Mouse (Mus musculus) heart, postnatal 14 days (tissue): ENCODE results near the gene Galnt18. TPM values are rescaled to one million over a fixed set of nuclear protein-coding genes. Genes with fewer than 3 reads are reported as not detected.

Experiments used
- DNase-seq, 2 experiments: peaks; one replicate each; pipeline ENCODE4 v3.0.0; 2021 to 2022
- intact Hi-C: fragments of 180-260 bp; cut with DNase I; formaldehyde crosslinking; loops from one replicate; pipeline ENCODE4 v1.15.1; 2025
- long read RNA-seq, 2 experiments: library from polyadenylated mRNA; stranded (forward); transcript quantifications; one replicate each; pipeline ENCODE4 v2.0.0; 2021
- total RNA-seq, 2 experiments: library from RNA; stranded (reverse); gene quantifications; 2 replicates each; pipeline ENCODE4 v1.2.3; 2021

Galnt18 gene
- total RNA-seq = 10 to 100 TPM; 16.7 to 16.8 TPM
- long read RNA-seq, experiment 1, transcript Galnt18-202 (11 exons, 2,530 nt) = major isoform, 31 of 38 reads
- long read RNA-seq, experiment 1, partial matches to known transcripts = 3 of 38 reads
- long read RNA-seq, experiment 1, other reads (novel, unspliced or antisense) = 4 of 38 reads
- long read RNA-seq, experiment 2, transcript Galnt18-202 (11 exons, 2,530 nt) = major isoform, 39 of 54 reads
- long read RNA-seq, experiment 2, partial matches to known transcripts = 1 of 54 reads
- long read RNA-seq, experiment 2, other reads (novel, unspliced or antisense) = 14 of 54 reads

GRCm38 (mm10) chr7:111779504-111780242, at the start of gene Galnt18:
Galnt18 (minus strand) TSS chr7:111779977.
- intact Hi-C loops = loop anchor here (1.0 to 5.0 kb wide), 7 partner anchors 37 to 597 kb away; no protein-coding TSS in a partner anchor
- DNase-seq = peak; percentile 96

GRCm38 (mm10) chr7:111827337-111827736, 47.6 kb upstream of the Galnt18 start:
- intact Hi-C loops = no loop called here
- peak in 1 of 2 experiments; percentile 14 for DNase-seq

GRCm38 (mm10) chr7:111813093-111813492, 33.3 kb upstream of the Galnt18 start:
- intact Hi-C loops = no loop called here
- peak in 1 of 2 experiments; percentile 28 for DNase-seq

GRCm38 (mm10) chr7:111811036-111811435, 31.3 kb upstream of the Galnt18 start:
- intact Hi-C loops = no loop called here
- DNase-seq = no peak

- no peak for DNase-seq
- intact Hi-C loops = no loop called here
Measured at GRCm38 (mm10) chr7:111809796-111810195, 30.0 kb upstream of the Galnt18 start.

GRCm38 (mm10) chr7:111806083-111806482, 26.3 kb upstream of the Galnt18 start:
- intact Hi-C loops = no loop called here
- DNase-seq = no peak

- DNase-seq = no peak
Measured at GRCm38 (mm10) chr7:111804646-111805045, 24.9 kb upstream of the Galnt18 start.

GRCm38 (mm10) chr7:111800785-111801184, 21.0 kb upstream of the Galnt18 start:
- intact Hi-C loops = no loop called here

More at GRCm38 (mm10) chr7:111804646-111805045, 24.9 kb upstream of the Galnt18 start:
- intact Hi-C loops = no loop called here

GRCm38 (mm10) chr7:111800120-111800519, 20.3 kb upstream of the Galnt18 start:
- intact Hi-C loops = no loop called here
- DNase-seq = no peak

More at GRCm38 (mm10) chr7:111800785-111801184, 21.0 kb upstream of the Galnt18 start:
- no peak for DNase-seq

GRCm38 (mm10) chr7:111799021-111799420, 19.2 kb upstream of the Galnt18 start:
- intact Hi-C loops = no loop called here
- DNase-seq = peak in 1 of 2 experiments; percentile 44

GRCm38 (mm10) chr7:111797337-111798010, 17.7 kb upstream of the Galnt18 start:
- peak; percentile 38 to 64 for DNase-seq
- intact Hi-C loops = no loop called here

- no peak for DNase-seq
- intact Hi-C loops = no loop called here
Measured at GRCm38 (mm10) chr7:111795059-111795458, 15.3 kb upstream of the Galnt18 start.

GRCm38 (mm10) chr7:111792154-111792553, 12.4 kb upstream of the Galnt18 start:
- no peak for DNase-seq
- intact Hi-C loops = no loop called here

- intact Hi-C loops = no loop called here
- no peak for DNase-seq
Measured at GRCm38 (mm10) chr7:111791347-111791746, 11.6 kb upstream of the Galnt18 start.

- intact Hi-C loops = no loop called here
Measured at GRCm38 (mm10) chr7:111787921-111788320, 8.1 kb upstream of the Galnt18 start.

GRCm38 (mm10) chr7:111785478-111785877, 5.7 kb upstream of the Galnt18 start:
- DNase-seq = no peak
- intact Hi-C loops = no loop called here

More at GRCm38 (mm10) chr7:111787921-111788320, 8.1 kb upstream of the Galnt18 start:
- no peak for DNase-seq

- DNase-seq = peak; percentile 74 to 86
- intact Hi-C loops = loop anchor here (1.0 to 5.0 kb wide), 4 partner anchors 75 to 600 kb away; no protein-coding TSS in a partner anchor
Measured at GRCm38 (mm10) chr7:111782126-111782525, 2.3 kb upstream of the Galnt18 start.

GRCm38 (mm10) chr7:111781316-111781715, 1.5 kb upstream of the Galnt18 start:
- DNase-seq = peak; percentile 44 to 49
- intact Hi-C loops = loop anchor here (5.0 kb wide), 3 partner anchors 76 to 599 kb away; no protein-coding TSS in a partner anchor

- peak; percentile 28 to 31 for DNase-seq
Measured at GRCm38 (mm10) chr7:111778789-111779503, 831 bp downstream of the Galnt18 start.

GRCm38 (mm10) chr7:111778212-111778611, 1.6 kb downstream of the Galnt18 start:
- DNase-seq = no peak
- intact Hi-C loops = loop anchor here (5.0 kb wide), 2 partner anchors 36 to 51 kb away; no protein-coding TSS in a partner anchor

More at GRCm38 (mm10) chr7:111778789-111779503, 831 bp downstream of the Galnt18 start:
- intact Hi-C loops = loop anchor here (5.0 kb wide), 2 partner anchors 37 to 52 kb away; no protein-coding TSS in a partner anchor
